Mouse (Mus musculus) large intestine, adult 2 months (tissue): ENCODE measurements around the gene Sned1. TPM values are rescaled to one million over a fixed set of nuclear protein-coding genes. Genes with fewer than 3 reads are reported as not detected.

Experiments
- DNase-seq: peaks from one replicate; pipeline ENCODE4 v3.0.0-alpha.2; 2012; ENCODE audit warnings: low read depth, low spot score
- WGBS: fragments of 180-500 bp; shearing (Covaris S2); methylation state at CpG from one replicate; pipeline ENCODE4 v1.1.7; 2018; 5-methylcytosine and 5-hydroxymethylcytosine counted together
- polyA plus RNA-seq: library from polyadenylated mRNA; depleted of rRNA; stranded (reverse); fragments of >200 nt; gene quantifications from 2 replicates; pipeline ENCODE4 v1.2.3, GENCODE M21; 2012

The Sned1 gene
- polyA plus RNA-seq, 1 experiment: 1.7 TPM

DNA sequence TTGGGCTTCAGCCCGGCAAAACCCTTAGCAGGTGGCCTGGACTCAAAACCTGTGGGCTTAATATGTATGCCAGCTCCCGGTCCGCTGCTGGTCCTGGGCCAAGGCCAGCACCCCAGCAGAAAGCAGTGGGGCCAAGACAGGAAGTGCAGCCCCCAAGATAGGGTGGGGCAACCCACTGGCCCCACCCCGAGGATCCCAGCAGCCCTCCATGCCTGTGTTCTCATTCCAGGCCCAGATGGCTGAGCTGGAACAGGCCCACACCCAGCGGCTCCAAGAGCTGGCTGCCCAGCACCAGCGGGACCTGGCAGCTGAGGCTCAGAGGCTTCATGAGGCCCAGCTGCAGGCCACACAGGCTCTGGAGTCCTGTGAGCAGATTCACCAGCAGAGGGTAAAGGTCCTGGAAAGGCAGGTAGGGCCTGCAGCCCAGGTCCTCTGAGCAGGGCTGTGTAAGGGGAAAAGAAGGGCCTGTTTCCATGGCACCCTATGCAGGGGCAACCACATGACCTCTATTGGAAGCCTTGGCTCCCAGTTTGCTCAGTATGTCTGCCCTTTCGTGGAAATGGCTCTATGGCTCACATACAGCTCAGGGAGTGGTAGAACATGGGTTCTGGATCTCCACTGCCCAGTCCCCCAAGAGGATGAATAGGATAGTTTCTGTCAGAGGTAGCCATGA lies 8.2 kb upstream of the Sned1 start:
- WGBS: 72% methylated on average over 7 of the region's 7 CpGs
- no peak for DNase-seq

DNA sequence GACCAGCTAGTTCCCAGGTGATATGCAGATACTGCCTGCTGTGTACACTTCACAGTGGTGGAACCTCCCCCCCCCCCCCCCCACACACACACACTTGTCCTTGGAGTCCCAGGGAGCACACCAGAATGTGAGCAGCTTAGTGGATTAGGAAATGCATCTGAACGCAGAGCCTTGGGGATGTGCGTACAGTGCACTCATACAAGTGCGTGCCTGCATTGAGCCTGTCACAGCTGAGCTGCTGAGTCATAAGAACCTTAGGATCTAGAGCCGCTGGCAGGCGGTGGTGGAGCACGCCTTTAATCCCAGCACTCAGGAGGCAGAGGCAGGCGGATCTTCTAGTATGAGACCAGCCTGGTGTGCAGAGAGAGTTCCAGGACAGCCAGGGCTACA lies 7.7 kb upstream of the Sned1 start:
- WGBS: 98% methylated on average over 7 of the region's 7 CpGs
- DNase-seq: no peak

DNA sequence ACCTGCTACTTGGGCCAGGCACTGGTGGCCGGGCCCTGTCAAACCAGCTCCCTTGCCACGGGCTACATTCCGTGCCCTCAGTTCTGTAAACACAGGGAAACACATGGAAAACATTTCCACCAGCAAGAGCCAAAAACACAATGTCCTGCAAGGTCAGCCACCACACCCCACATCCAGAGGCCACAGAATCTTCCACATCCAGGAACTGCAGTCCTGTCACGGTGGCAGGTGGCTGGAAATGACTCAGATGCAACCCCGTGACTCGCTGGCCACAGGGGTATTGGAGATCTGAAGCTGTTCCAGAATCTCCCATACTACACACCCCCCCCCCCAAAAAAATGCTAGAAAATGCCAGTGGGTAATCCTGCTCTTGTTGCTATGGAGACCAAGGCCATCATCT lies 6.4 kb upstream of the Sned1 start:
- WGBS: 87% methylated on average over 6 of the region's 6 CpGs
- DNase-seq: no peak

DNA sequence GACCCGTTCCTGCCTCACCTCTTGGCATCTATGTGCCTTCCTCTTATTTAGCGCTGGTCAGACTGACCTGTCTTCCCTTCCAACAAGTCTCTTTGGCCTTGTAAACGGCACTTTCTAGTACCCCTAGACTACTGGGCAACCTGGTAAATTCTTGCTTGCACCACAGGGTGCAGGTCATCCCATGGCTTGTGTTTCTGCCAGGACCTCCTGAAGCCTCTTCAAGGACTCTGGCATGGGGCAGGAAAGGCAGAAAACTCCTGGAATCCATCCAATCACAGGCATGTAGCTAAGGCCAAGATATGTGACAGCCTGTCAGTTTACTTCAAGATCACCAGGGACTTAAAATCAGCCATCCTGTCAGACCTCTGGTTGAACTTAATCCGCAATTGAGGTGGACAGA lies 6.0 kb upstream of the Sned1 start:
- WGBS: 69% methylated on average over 4 of the region's 4 CpGs
- DNase-seq: no peak

DNA sequence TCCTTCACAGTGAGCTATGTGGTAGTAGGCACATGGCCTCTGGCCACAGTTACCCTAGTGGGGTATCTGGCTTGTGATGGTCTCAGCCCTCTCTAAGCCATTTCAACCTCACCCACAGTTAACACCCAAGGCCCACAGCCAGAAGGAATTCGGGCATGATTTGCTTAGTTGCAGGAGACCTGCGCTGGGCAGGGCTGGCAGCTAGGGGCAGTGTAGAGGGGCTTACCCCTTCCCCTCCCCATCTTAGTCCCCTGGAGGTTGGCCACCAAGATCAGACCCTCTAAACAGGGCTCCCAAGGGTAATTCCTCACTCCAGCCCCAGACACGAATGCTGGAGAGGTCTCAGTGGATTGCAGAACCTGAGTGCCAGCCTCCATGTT lies 894 bp downstream of the Sned1 start:
- no peak for DNase-seq
- 53% methylated on average over 3 of the region's 3 CpGs for WGBS

DNA sequence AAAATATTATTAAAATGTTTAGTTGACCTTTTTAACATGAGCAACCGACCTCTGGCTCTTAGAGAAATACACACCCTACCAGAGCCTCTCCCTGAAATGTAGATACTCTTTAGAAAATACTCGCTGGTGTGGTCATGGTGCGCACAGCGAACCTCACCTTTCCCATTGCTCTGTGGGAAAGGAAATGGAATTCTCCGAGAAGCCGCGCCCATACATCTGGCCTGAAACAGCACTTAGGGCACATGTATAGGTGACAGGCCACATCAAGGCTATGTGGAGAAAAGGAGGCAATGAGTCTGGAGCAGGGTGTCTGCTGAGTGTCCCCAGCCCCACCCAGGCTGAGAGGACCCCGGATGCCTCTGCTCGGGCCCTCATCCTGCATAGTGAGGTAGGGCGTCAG lies 2.0 kb downstream of the Sned1 start:
- no peak for DNase-seq
- 69% methylated on average over 10 of the region's 10 CpGs for WGBS

DNA sequence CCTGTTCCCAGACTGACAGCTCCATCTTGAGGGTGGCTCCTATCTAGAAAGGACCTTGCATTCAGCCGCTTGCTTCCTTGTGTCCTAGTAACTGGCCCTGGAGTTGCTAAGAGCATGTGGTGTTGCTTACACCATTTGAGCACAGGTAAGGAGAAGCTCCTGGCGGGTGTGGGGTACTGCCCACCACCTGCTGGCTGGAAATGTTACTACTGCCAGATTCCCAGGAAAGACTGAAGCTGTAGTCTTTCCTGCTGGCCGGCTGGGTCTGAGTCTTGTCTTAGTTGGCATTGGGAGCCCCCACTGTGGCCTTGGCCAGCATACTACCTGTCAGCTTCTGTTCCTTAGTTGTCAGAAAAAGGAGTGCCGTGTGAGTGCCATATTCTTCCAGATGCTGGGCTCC lies 2.6 kb downstream of the Sned1 start:
- no peak for DNase-seq
- 48% methylated on average over 4 of the region's 4 CpGs for WGBS

DNA sequence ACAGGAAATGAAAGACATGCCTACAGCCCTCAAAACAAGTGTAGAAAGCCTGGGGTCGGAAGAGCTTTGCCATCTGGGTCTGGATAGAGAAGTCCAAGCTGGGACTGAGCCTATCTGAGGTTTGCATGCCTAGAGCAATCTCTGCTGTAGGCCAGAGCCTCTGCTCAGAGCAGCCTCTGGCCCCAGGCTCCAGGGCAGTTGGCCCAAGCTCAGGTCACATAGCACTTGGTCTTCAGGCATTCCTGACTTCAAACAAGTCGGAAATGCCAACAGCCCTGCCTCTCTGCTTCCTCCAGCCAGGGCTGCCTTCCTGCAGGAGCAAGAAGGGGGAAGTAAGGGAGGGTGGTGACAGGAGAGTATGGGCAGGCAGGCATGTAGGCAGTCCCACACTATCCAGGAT lies 10.3 kb downstream of the Sned1 start:
- 54% methylated on average over 2 of the region's 2 CpGs for WGBS
- DNase-seq: no peak

DNA sequence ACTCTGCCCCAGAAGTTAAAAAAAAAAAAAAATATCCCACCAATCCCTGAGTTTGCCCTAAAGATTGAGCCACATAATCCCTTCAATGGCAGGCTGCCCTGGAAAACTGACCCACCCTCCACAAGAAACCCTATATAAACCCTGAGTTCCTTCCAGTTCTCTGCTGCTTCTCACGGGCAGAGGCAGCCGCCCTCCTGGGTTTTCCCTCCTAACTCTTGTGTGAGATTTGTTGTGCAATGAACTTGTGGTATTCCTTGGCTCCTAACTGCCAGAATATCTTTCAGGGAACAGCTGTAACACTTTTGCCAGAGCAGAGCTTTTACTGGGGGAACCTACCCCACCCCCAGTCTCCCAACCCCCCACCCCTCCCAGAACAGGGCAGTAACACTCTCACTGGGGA lies 16.9 kb downstream of the Sned1 start:
- no peak for DNase-seq
- 30% methylated on average over 2 of the region's 2 CpGs for WGBS

DNA sequence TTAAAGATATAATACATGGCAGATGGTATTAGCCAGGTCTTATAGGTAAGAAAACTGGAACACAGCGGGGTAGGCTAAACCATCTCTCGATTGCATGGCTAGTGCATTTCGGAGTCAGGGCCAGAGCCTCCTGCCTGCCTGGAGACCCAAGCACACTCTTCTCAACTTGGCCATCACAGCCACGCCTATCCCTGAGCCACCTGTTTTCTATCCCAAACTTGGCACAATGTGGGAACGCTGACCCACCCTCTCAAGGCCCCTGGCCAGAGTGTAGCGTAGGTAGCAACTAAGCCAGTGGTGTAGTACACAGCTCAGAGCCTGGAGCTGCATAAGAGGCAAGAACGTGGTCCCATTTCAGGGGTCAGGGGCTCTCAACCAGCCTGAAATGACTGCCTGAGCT lies 20.1 kb downstream of the Sned1 start:
- DNase-seq: no peak
- WGBS: 83% methylated on average over 7 of the region's 7 CpGs

DNA sequence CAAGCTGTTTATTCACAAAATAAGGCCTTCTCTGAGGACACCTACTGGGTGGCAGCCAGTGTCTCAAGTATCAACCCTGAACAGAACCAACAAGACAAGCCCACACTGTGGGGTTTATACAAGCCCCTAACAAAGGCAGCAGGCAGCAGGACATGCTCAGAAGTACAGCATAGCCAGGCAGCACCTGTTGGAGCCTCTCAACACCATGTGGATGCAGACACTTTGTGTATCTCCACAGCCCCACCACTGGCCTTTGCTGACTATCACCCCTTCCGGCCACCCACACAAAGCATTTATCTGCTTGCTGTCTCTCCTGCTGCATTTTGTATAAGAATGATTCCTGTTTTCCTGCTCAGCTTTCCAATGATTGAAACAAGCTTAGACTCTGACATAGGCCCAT lies 21.9 kb downstream of the Sned1 start:
- DNase-seq: no peak
- 95% methylated on average over 1 of the region's 1 CpGs for WGBS

DNA sequence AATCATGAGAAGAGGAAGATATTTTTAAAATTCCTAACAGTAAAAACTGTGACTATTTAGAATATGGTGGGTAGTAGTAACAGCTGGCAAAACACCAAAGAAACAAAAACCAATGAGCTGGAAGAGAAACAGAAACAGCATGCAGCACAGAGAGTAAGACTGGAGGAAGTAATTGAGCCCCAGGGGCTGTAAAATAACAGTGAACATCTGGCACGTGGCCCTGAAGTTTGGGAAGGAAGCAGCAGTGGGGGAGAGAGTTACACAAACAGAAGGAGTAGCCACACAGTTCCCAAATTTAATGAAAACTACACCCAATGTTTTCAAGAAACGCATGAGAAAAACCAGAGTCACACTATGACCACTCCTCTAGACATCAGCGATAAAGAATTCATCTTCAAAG lies 31.6 kb downstream of the Sned1 start:
- DNase-seq: no peak
- WGBS: 40% methylated on average over 3 of the region's 3 CpGs

DNA sequence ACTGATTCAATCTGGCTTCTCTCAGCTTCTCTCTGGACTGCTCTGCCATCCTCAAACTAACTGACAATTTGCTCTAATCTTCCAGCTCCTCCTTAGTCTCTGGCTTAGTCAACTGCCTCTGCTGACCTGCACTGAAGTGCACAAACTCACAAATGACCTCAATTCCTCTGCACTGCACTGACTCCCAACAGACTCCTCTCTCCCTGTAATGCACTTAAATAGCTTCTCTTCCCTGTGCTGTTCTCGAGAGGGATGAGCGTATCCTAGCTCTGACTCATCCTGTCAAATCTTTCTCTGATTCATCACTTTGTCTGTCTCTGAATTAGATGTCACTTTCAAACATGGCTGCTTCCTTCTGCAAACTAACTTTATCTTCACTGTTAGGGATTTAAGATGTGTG lies 32.6 kb downstream of the Sned1 start:
- 74% methylated on average over 2 of the region's 2 CpGs for WGBS
- no peak for DNase-seq

DNA sequence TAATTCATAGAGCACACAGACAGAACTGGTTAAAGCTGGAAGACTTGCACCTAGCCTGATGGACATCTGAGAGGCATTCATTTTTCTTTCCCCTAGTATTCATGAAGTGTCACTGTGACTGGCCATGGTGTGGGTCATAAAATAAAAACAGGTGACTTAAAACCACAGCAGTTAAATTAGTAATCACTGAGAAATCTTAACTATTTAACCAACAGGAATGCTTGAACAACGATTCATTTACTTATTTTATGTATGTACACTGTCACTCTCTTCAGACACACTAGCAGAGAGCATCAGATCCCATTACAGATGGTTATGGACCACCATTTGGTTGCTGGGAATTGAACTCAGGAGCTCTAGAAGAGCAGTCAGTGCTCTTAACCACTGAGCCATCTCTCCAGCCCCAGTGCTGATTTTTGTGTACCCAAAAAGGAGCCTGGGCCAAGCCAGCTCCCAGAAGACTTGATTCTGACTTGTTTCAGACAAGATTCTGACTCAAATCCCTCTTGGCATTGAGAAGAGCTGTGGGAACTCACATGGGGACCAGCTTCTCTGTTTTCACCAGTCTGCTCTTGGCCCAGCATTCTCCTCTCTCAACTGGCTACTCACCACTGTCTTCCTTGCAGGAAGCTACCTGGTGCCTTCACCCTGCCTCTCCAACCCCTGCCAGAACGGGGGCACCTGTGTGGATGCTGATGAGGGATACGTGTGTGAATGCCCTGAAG lies 35.0 kb downstream of the Sned1 start:
- WGBS: 62% methylated on average over 3 of the region's 3 CpGs
- DNase-seq: no peak

DNA sequence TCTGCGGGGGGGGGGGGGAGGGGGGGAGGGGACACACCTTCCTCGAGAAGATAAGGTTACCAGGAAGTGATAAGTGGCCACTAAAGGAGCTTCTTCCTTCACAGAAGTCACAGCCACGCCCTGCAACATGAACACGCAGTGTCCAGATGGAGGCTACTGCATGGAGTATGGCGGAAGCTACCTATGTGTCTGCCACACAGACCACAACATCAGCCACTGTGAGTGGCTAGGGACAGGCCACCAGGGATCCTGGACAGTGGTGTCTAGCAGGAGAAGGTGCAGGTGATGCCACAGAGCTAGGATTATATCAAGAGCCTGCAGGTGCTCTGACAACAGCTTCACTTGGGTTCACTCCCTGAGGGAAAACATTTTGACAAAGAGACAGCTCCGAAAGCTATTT lies 36.1 kb downstream of the Sned1 start:
- WGBS: 61% methylated on average over 6 of the region's 6 CpGs
- DNase-seq: no peak

DNA sequence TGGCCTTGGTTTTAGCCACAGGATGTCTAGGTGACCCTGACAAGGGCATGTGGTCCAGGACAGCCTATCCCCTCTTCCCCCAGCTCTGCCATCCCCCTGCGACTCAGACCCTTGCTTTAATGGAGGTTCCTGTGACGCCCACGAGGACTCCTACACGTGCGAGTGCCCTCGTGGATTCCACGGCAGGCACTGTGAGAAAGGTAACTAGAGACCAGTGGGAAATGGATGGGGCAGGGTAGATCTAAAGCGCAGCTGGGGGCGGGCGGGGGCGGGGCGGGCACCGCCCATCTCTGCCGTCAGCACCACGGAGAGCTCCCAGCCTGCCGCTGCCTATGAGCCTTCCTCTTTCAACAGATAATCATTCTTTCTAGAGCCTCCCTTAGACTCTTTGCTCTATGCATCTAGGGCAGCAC lies 36.8 kb downstream of the Sned1 start:
- WGBS: 7% methylated on average over 16 of the region's 16 CpGs
- no peak for DNase-seq

DNA sequence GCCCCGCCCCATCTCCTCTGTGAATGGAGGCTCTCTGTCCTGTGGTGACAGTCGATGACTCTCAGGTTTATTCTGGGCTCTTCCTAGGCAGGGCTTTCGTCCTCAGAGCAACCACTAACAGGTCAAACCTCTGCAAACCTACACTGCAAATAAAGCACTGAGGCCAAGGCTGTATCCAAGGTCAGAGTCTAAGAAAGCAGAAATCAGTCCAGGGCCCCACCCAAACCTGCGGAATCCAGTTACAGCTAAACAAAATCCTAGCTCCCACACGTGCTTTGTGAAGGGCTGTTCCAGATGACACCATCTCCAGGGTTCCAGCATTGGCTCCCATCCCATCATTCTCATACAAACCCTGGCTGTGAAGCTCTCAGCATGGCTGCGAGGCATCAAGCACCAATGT lies 39.9 kb downstream of the Sned1 start:
- DNase-seq: peak; percentile 35
- WGBS: 33% methylated on average over 6 of the region's 6 CpGs

DNA sequence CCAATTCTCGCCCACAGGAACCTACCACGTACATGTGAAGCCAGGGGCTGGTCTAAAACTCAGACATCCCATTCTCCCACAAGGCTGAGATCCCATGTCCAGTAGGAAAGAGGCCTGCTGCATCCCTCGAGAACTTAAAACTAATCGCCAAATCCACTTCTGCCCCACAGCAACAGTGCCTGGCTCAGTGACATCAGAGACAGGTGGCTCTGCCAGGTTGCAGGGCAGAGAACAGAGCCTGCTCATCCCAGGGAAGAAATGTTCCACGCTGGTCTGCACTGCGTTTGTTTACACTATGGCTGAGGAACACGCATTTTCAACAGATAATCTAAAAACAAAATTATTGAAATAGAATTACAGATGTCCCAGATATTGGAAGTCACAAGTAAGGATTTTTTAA lies 41.4 kb downstream of the Sned1 start:
- 72% methylated on average over 7 of the region's 7 CpGs for WGBS
- no peak for DNase-seq

DNA sequence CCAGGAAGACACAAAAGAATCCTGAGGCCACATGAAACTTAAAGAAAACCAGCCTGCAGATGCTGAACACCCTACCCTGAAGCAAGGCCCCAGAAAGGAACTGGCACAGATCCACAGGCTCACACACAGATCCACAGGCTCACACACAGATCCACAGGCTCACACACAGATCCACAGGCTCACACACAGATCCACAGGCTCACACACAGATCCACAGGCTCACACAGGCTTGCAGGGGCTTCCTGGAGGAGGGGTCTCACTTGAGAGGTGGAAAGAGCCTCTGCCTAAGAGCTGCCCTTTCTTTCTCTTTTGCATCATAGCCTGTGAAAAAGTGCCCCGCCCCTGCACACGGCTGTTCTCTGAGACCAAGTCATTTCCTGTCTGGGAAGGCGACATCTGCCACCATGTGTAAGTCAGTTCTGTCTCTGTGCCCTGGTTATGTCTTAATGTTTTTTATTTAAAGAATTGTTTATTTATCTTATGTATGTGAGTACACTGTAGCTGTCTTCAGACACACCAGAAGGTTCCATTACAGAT lies 54.1 kb downstream of the Sned1 start:
- whole genome bisulfite sequencing: 49% methylated on average over 3 of the region's 3 CpGs
- DNase-seq: no peak

DNA sequence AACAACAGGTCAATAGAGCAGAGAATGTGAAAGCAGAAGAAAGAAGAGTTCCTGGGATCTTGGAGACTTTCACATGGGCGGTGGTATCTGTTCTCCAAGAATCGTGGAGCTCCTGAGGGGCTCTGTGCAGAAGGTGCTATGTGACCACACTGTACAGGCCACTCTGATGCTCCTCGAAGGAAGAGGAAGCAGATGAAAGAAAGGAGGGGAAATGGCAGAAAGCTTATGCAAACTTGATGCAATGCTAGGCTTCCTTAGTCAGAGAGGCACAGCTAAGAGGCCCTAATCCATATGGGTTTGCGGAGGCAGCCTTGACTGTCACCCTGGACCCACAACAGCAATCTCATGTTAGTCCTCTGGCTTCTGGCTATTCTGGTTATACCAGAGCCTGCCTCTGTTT lies 55.3 kb downstream of the Sned1 start:
- no peak for DNase-seq
- 79% methylated on average over 4 of the region's 4 CpGs for WGBS

DNA sequence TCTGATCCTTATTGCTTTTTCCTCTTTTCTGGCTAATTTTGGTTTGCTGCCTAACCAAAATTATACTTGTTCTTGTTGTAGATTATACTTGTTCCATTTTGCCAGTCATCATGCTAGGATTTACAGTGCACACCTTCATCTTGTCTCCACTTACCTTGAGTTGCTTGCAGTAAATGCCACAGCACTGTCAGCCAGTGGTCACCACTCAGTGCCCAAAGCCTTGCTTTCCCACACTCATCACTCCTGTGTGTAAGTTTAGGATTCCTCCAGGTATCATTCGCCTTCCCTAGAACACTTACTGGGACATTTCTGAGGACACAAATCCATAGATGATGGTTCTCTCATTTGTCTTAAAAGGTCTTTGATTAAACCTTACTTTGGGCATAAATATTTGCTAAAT lies 56.0 kb downstream of the Sned1 start:
- 90% methylated on average over 1 of the region's 1 CpGs for WGBS

More for the DNA sequence above, 56.0 kb downstream of the Sned1 start:
- DNase-seq: no peak
